Mouse (Mus musculus) stomach, embryonic 15.5 days (tissue): ENCODE measurements around the gene Scgb1b11. TPM values are rescaled to one million over a fixed set of nuclear protein-coding genes. Genes with fewer than 3 reads are reported as not detected.
"Not testable (repeated sequence)": the region's sequence is repeated elsewhere in the genome, so short reads cannot be mapped to it uniquely, and the experiment has no call there.

Source experiments
- ATAC-seq: fragments of 200-750 bp; cut with Nextera tagmentation; 2 replicates; pipeline ENCODE4 v1.8.0; 2017; ENCODE audit warnings: low read depth, moderate number of reproducible peaks, moderate TSS enrichment; ENCODE audit not compliant: insufficient read depth, low FRiP score
- H3K27ac ChIP-seq: fragments of 300-500 bp; sonication (generic); 2 replicates; pipeline ENCODE4 v1.5.1; 2015; ENCODE audit warnings: mild to moderate bottlenecking, inconsistent platforms
- H3K27me3 ChIP-seq: fragments of 300-500 bp; sonication (generic); replicated peaks from 2 replicates; pipeline ENCODE4 v1.6.1; 2015; ENCODE audit warnings: inconsistent platforms
- H3K36me3 ChIP-seq: fragments of 300-500 bp; sonication (generic); 2 replicates; pipeline ENCODE4 v1.6.1; 2015; ENCODE audit warnings: inconsistent platforms
- H3K4me1 ChIP-seq: fragments of 300-500 bp; sonication (generic); 2 replicates; pipeline ENCODE4 v1.6.1; 2015; ENCODE audit warnings: inconsistent platforms
- H3K4me2 ChIP-seq: fragments of 300-500 bp; sonication (generic); 2 replicates; pipeline ENCODE4 v1.6.1; 2015; ENCODE audit warnings: mild to moderate bottlenecking, inconsistent platforms
- H3K4me3 ChIP-seq: fragments of 300-500 bp; sonication (generic); replicated peaks from 2 replicates; pipeline ENCODE4 v1.5.1; 2015; ENCODE audit warnings: inconsistent platforms
- H3K9ac ChIP-seq: fragments of 300-500 bp; sonication (generic); 2 replicates; pipeline ENCODE4 v1.6.1; 2015; ENCODE audit warnings: inconsistent platforms
- H3K9me3 ChIP-seq: fragments of 300-500 bp; sonication (generic); 2 replicates; pipeline ENCODE4 v1.6.1; 2016; ENCODE audit warnings: inconsistent platforms
- WGBS: fragments of 180-500 bp; shearing (Covaris S2); methylation state at CpG from one replicate; pipeline ENCODE4 v1.1.7; 2015; 5-methylcytosine and 5-hydroxymethylcytosine counted together
- polyA plus RNA-seq: library from polyadenylated mRNA; unstranded; fragments of >200 nt; fragmentation: Nextera tagmentation; extraction: Ambion mirVana; gene quantifications from 2 replicates; pipeline ENCODE4 v1.2.1, GENCODE M21; 2015

Gene Scgb1b11
- not detected in 2 replicates for polyA plus RNA-seq

GRCm38 (mm10) chr7:32222540-32222939 is at the start of gene Scgb1b11:
Gene Scgb1b11, plus strand, starts transcription at chr7:32222840.
- not testable (repeated sequence) for H3K4me2 ChIP-seq, H3K27ac ChIP-seq, H3K9ac ChIP-seq, H3K4me3 ChIP-seq, ATAC-seq, H3K9me3 ChIP-seq, H3K36me3 ChIP-seq, H3K27me3 ChIP-seq, H3K4me1 ChIP-seq
- no CpG with 5 or more reads among the region's 2 CpGs for WGBS

DNA sequence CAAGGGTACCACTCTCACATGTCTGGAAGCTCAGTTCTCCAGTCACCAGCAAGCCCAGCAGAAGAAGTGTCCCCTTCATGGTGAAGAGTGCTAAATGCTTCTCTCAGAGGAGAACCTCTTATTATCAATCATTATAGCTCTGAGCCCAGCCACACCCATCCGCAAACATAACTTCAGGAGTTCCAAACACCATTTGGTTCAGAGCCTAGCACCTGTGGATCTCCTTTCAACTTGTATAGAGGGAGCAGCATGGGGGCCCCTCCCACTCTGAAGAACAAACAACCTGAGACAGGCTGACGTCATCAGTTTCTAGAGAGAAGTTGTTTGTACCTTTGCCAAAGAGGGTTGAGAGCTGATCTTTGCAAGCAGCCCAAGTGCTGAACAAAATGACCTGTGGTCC is 11.6 kb upstream of the Scgb1b11 start, which contains the start of gene Scgb2b11:
Gene Scgb2b11, minus strand, starts transcription at position 101 of the 400 bp plus-strand sequence.
- ATAC-seq, H3K9ac ChIP-seq, H3K4me1 ChIP-seq, H3K27ac ChIP-seq, H3K4me3 ChIP-seq, H3K4me2 ChIP-seq, H3K36me3 ChIP-seq, H3K9me3 ChIP-seq, H3K27me3 ChIP-seq: not testable (repeated sequence)
- 87% methylated on average over 2 of the region's 2 CpGs for WGBS

Other genes with a start within 250 kb of the Scgb1b11 start
- not detected in 2 replicates for gene Scgb1b10, start 122.0 kb upstream of the Scgb1b11 start, polyA plus RNA-seq
- gene Scgb2b11, start 11.7 kb upstream of the Scgb1b11 start, polyA plus RNA-seq, result not detected in 2 replicates
- not detected in 2 replicates for gene Scgb2b12, start 104.4 kb downstream of the Scgb1b11 start, polyA plus RNA-seq
- gene Scgb1b12, start 111.3 kb downstream of the Scgb1b11 start, polyA plus RNA-seq, result not detected in 2 replicates
- gene Scgb1b29, start 218.7 kb downstream of the Scgb1b11 start, polyA plus RNA-seq, result not detected in 2 replicates